Mouse (Mus musculus): ENCODE results near the gene Gm19426. TPM values are rescaled to one million over a fixed set of nuclear protein-coding genes. Genes with fewer than 3 reads are reported as not detected.
A peak's percentile ranks its signal among the peaks of the same experiment; 100 is the strongest.

Gene Gm19426
- polyA plus RNA-seq, 1 experiment: 9.9 TPM

DNA sequence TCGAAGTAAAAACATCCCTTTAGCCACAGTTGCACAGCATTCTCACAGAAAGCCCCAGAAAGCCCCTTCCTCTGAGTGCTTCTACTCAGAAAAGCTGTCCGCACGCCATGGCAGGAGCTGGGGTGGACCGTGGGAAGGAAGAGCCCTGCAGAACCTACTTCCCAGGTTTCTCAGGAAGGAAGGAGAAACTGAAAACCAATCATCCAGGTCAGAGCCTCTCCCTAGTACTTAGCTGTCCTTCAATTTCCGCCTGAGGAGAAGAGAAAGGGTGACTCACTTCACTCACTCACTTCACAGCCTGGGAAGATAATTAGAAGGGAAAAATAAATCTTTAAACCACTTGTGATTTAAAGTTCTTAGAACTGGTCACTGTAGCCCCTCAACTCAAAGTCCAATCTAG lies 39.1 kb downstream of the Gm19426 start:
- Histone ChIP-seq H3K4me1 (ENCODE audit: control insufficient read depth, insufficient read depth, low read length) (no peaks in the 10 kb centered on the region), H3K4me3 (ENCODE audit: low read depth, low read length) (no peak overlapping the region), H3K9ac (ENCODE audit: low read depth, poor library complexity, severe bottlenecking) (no peak overlapping the region), H3K36me3 (ENCODE audit: control insufficient read depth, insufficient read depth, low read length, poor library complexity, severe bottlenecking) (peaks cover 13% of the 10 kb centered on the region), H3K27me3 (ENCODE audit: control insufficient read depth, insufficient read depth, low read length, poor library complexity, severe bottlenecking) (no peaks in the 10 kb centered on the region), H3K9me3 (replicated peaks; ENCODE audit: control insufficient read depth, insufficient read depth, low read length, poor library complexity, severe bottlenecking) (no peaks in the 10 kb centered on the region), H3K27ac (ENCODE audit: insufficient read depth, low read length) (0 out of 2 replicates have a peak overlapping the region, but pooled peaks have one; percentile 6)
- TF ChIP-seq CTCF (IDR thresholded peaks at IDR 0.05; ENCODE audit: low read depth, low read length) (no peak), EP300 (IDR thresholded peaks at IDR 0.05; ENCODE audit: insufficient read depth, low read depth, low read length) (no peak), POLR2A (IDR thresholded peaks at IDR 0.05; ENCODE audit: insufficient read depth, low read length) (no peak)

DNA sequence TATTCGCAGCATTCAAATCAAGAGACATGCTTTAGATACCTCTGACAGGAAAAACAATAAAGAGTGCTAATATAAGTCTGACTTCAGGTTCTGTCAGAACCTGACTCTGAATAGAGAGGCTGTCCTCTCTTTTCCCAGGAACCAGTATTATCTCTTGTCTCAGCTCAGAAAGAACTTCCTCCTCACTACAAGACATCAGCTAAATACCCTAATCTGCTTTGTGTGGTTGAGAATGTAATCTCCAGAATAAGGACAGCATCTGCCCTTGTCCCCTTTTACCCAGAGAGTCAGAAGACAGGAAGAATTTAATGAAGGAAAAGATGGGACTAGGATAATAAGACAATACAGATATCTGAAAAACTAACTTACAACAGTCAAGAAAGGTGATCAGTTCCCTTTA lies 40.0 kb downstream of the Gm19426 start:
- H3K36me3 ChIP-seq (ENCODE audit: control insufficient read depth, insufficient read depth, low read length, poor library complexity, severe bottlenecking): peaks cover 7% of the 10 kb centered on the region
- H3K9ac ChIP-seq (ENCODE audit: low read depth, poor library complexity, severe bottlenecking): no peak overlapping the region
- TF ChIP-seq POLR2A (IDR thresholded peaks at IDR 0.05; ENCODE audit: insufficient read depth, low read length) (no peak), EP300 (IDR thresholded peaks at IDR 0.05; ENCODE audit: insufficient read depth, low read depth, low read length) (no peak), CTCF (IDR thresholded peaks at IDR 0.05; ENCODE audit: low read depth, low read length) (no peak)
- no peak overlapping the region for H3K27ac ChIP-seq (ENCODE audit: insufficient read depth, low read length)
- H3K4me1 ChIP-seq (ENCODE audit: control insufficient read depth, insufficient read depth, low read length): no peaks in the 10 kb centered on the region
- no peaks in the 10 kb centered on the region for H3K9me3 ChIP-seq (replicated peaks; ENCODE audit: control insufficient read depth, insufficient read depth, low read length, poor library complexity, severe bottlenecking)
- no peak overlapping the region for H3K4me3 ChIP-seq (ENCODE audit: low read depth, low read length)
- H3K27me3 ChIP-seq (ENCODE audit: control insufficient read depth, insufficient read depth, low read length, poor library complexity, severe bottlenecking): no peaks in the 10 kb centered on the region

DNA sequence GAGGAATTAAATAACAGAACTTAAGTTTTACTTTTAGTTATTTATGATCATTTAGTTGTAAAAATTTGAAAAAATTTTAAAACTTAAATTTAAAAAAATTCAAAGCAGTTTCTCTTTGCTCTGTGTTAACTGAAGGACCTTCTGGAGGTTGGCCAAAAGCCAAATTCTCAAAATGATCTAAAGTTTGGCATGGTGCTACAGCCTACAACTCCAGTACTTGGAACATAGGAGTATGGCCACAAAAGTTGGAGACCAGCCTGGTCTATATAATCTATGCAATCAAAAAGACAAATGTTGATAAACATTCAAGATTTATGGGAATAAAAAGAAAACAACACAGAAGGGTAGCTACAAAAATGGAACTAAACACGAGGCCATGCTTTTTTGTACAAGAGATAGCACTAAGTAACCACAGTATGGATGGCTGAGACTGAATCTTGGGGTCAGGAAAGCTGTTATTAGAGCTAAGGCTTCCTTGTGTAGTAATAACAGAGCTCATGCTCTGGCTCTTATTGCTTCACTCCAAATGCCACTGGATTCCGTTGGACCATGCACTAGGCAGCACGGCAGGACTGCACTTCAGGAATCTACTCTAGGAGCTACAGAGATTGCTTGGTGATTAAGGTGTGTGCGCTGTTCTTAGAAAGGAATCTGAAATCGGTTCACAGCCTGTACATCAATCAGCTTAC lies 48.3 kb downstream of the Gm19426 start:
- no peak overlapping the region for H3K27ac ChIP-seq (ENCODE audit: insufficient read depth, low read length)
- TF ChIP-seq CTCF (IDR thresholded peaks at IDR 0.05; ENCODE audit: low read depth, low read length): no peak
- TF ChIP-seq EP300 (IDR thresholded peaks at IDR 0.05; ENCODE audit: insufficient read depth, low read depth, low read length): no peak
- no peak for TF ChIP-seq POLR2A (IDR thresholded peaks at IDR 0.05; ENCODE audit: insufficient read depth, low read length)
- no peaks in the 10 kb centered on the region for H3K27me3 ChIP-seq (ENCODE audit: control insufficient read depth, insufficient read depth, low read length, poor library complexity, severe bottlenecking)
- peaks cover 33% of the 10 kb centered on the region for H3K36me3 ChIP-seq (ENCODE audit: control insufficient read depth, insufficient read depth, low read length, poor library complexity, severe bottlenecking)
- H3K9ac ChIP-seq (ENCODE audit: low read depth, poor library complexity, severe bottlenecking): no peak overlapping the region
- no peaks in the 10 kb centered on the region for H3K9me3 ChIP-seq (replicated peaks; ENCODE audit: control insufficient read depth, insufficient read depth, low read length, poor library complexity, severe bottlenecking)
- H3K4me1 ChIP-seq (ENCODE audit: control insufficient read depth, insufficient read depth, low read length): no peaks in the 10 kb centered on the region
- no peak overlapping the region for H3K4me3 ChIP-seq (ENCODE audit: low read depth, low read length)

Other genes starting within 250 kb of the Gm19426 start
- 239 and 247 TPM in 2 replicates for gene Ctnnd1, start 92.9 kb downstream of the Gm19426 start, polyA plus RNA-seq (2011; ENCODE audit: insufficient read depth, insufficient read length, low read depth, missing spikeins)
- gene Btbd18, start 84.6 kb downstream of the Gm19426 start, polyA plus RNA-seq (2011; ENCODE audit: insufficient read depth, insufficient read length, low read depth, missing spikeins): 1.2 and 2.2 TPM in 2 replicates
- 194 and 215 TPM in 2 replicates for gene Selenoh, start 72.9 kb downstream of the Gm19426 start, polyA plus RNA-seq (2011; ENCODE audit: insufficient read depth, insufficient read length, low read depth, missing spikeins)
- gene Gm28635, start 65.6 kb downstream of the Gm19426 start, polyA plus RNA-seq (2011; ENCODE audit: insufficient read depth, insufficient read length, low read depth, missing spikeins): not detected in 2 replicates
- gene Med19, start 65.3 kb downstream of the Gm19426 start, polyA plus RNA-seq (2011; ENCODE audit: insufficient read depth, insufficient read length, low read depth, missing spikeins): 66.1 and 66.6 TPM in 2 replicates
- 63.5 and 69.6 TPM in 2 replicates for gene Tmx2, start 64.5 kb downstream of the Gm19426 start, polyA plus RNA-seq (2011; ENCODE audit: insufficient read depth, insufficient read length, low read depth, missing spikeins)
- 39.6 and 42.4 TPM in 2 replicates for gene Zdhhc5, start 28.5 kb downstream of the Gm19426 start, polyA plus RNA-seq (2011; ENCODE audit: insufficient read depth, insufficient read length, low read depth, missing spikeins)
- gene Clp1, start 16.3 kb downstream of the Gm19426 start, polyA plus RNA-seq (2011; ENCODE audit: insufficient read depth, insufficient read length, low read depth, missing spikeins): 32.9 and 34.9 TPM in 2 replicates
- 0.56 and 0.73 TPM in 2 replicates for gene Ypel4, start 9.6 kb downstream of the Gm19426 start, polyA plus RNA-seq (2011; ENCODE audit: insufficient read depth, insufficient read length, low read depth, missing spikeins)
- 17.2 and 19.2 TPM in 2 replicates for gene Serping1, start 31.8 kb upstream of the Gm19426 start, polyA plus RNA-seq (2011; ENCODE audit: insufficient read depth, insufficient read length, low read depth, missing spikeins)
- gene Ube2l6, start 55.2 kb upstream of the Gm19426 start, polyA plus RNA-seq (2011; ENCODE audit: insufficient read depth, insufficient read length, low read depth, missing spikeins): 12.6 and 14.3 TPM in 2 replicates
- gene Smtnl1, start 79.0 kb upstream of the Gm19426 start, polyA plus RNA-seq (2011; ENCODE audit: insufficient read depth, insufficient read length, low read depth, missing spikeins): 2.6 and 2.8 TPM in 2 replicates
- 40.8 and 47.3 TPM in 2 replicates for gene Timm10, start 83.3 kb upstream of the Gm19426 start, polyA plus RNA-seq (2011; ENCODE audit: insufficient read depth, insufficient read length, low read depth, missing spikeins)
- gene Slc43a1, start 95.2 kb upstream of the Gm19426 start, polyA plus RNA-seq (2011; ENCODE audit: insufficient read depth, insufficient read length, low read depth, missing spikeins): 11.5 and 12.3 TPM in 2 replicates
- not detected in 2 replicates for gene Rtn4rl2, start 143.1 kb upstream of the Gm19426 start, polyA plus RNA-seq (2011; ENCODE audit: insufficient read depth, insufficient read length, low read depth, missing spikeins)
- gene Slc43a3, start 192.9 kb upstream of the Gm19426 start, polyA plus RNA-seq (2011; ENCODE audit: insufficient read depth, insufficient read length, low read depth, missing spikeins): 4.4 and 4.9 TPM in 2 replicates
- gene Prg2, start 236.8 kb upstream of the Gm19426 start, polyA plus RNA-seq (2011; ENCODE audit: insufficient read depth, insufficient read length, low read depth, missing spikeins): not detected in 2 replicates
- gene Prg3, start 244.6 kb upstream of the Gm19426 start, polyA plus RNA-seq (2011; ENCODE audit: insufficient read depth, insufficient read length, low read depth, missing spikeins): not detected in 2 replicates